8 mouse cellular contexts compared by ENCODE assay signal in the genomic region with DNA sequence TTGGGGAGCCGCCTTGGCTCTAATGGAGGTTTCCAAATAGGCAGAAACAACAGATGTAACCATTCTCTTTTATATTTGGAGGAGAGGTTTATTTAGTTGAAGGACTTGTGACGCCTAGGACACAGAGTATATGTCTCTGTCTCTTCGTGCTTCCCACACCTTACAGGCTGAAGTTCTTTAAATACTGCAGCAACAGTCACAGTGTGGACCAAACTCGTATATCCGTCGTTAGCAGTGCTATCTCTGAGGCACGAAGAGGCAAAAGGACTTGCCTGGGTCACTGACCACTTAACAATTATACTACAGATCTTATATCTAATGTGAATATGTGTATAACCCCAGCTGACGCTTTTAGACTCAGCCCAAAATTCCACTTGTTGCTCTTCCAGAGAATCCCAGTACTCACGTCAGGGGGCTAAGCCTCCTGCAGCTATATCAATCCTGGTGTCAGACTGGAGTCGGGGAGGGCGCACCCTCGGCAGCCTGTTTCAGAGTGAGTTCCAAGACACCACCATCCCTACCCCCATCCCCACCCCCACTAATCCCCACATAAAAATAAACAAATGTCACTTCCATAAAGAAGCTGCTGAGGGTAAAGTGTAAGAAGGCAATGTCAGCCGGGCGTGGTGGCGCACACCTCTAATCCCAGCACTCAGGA. TPM values are rescaled to one million over a fixed set of nuclear protein-coding genes. Genes with fewer than 3 reads are reported as not detected.
A peak's percentile ranks its signal among the peaks of the same experiment; 100 is the strongest.
DNase-seq lines count a peak whose midpoint lies in the region; ATAC-seq and TF ChIP-seq lines count a peak whose summit lies in the region.

No protein-coding gene starts in this region.

- H3K27me3 ChIP-seq in heart, postnatal 0 days (ENCODE audit: control insufficient read depth, insufficient read depth, low read length), result no peaks in the 10 kb centered on the region

- peak overlapping the region; percentile 71 for H3K27ac ChIP-seq in heart, postnatal 0 days (ENCODE audit: low read depth)
- H3K27ac ChIP-seq in macrophage, result no peak overlapping the region

- TF ChIP-seq CTCF in brain, embryonic 14.5 days (IDR thresholded peaks at IDR 0.05; ENCODE audit: borderline replicate concordance, extremely low read depth, insufficient read depth, insufficient read length), result no peak
- no peak for TF ChIP-seq CTCF in heart, postnatal 0 days (IDR thresholded peaks at IDR 0.05; ENCODE audit: low read depth)

- H3K36me3 ChIP-seq in heart, postnatal 0 days (replicated peaks; ENCODE audit: control insufficient read depth, insufficient read depth, low read length), result no peaks in the 10 kb centered on the region
- no peaks in the 10 kb centered on the region for H3K36me3 ChIP-seq in macrophage (ENCODE audit: inconsistent target)

- no peak for TF ChIP-seq EP300 in heart, postnatal 0 days (IDR thresholded peaks at IDR 0.05; ENCODE audit: low read depth)

- TF ChIP-seq POLR2A in brain, embryonic 14.5 days (IDR thresholded peaks at IDR 0.05; ENCODE audit: borderline replicate concordance, extremely low read depth, insufficient read depth, insufficient read length, poor library complexity, severe bottlenecking), result 0 out of 2 replicates have a peak, but pooled peaks have one; percentile 1

- H3K4me2 ChIP-seq in heart, postnatal 0 days (ENCODE audit: low read depth, low read length), result peak overlapping the region; percentile 69

- H3K9me3 ChIP-seq in heart, postnatal 0 days (replicated peaks; ENCODE audit: control insufficient read depth, low read length), result no peaks in the 10 kb centered on the region

- H3K4me3 ChIP-seq in heart, postnatal 0 days (ENCODE audit: low read depth, low read length), result peak overlapping the region; percentile 89
- peak overlapping the region; percentile 65 for H3K4me3 ChIP-seq in macrophage (ENCODE audit: inconsistent target)

- H3K79me2 ChIP-seq in macrophage (ENCODE audit: inconsistent target), result no peaks in the 10 kb centered on the region

- peak; percentile 62 for ATAC-seq in heart, postnatal 0 days (ENCODE audit: insufficient read depth, low read depth)

- H3K4me1 ChIP-seq in heart, postnatal 0 days (ENCODE audit: control insufficient read depth, insufficient read depth), result 0 out of 2 replicates have a peak, but pooled peaks cover 3% of the 10 kb centered on the region

- 17% methylated on average over 15 of the region's 15 CpGs for WGBS in heart, postnatal 0 days
- 45% methylated on average over 15 of the region's 15 CpGs for WGBS in macrophage (ENCODE audit: missing documents)

- intact Hi-C loops in left cerebral cortex, postnatal 4 days (cut with DNase I), result loop anchor here (5.0 kb wide), 1 partner anchor 234 kb away; no protein-coding TSS in a partner anchor
- intact Hi-C loops in left cerebral cortex, postnatal 25 days (cut with DNase I), result loop anchor here (5.0 kb wide), 1 partner anchor 234 kb away; no protein-coding TSS in a partner anchor
- intact Hi-C loops in gastrocnemius, postnatal 36 days (cut with DNase I), result no loop called here

- peak; percentile 6 for DNase-seq in left cerebral cortex, postnatal 4 days
- DNase-seq in left cerebral cortex, postnatal 25 days (ENCODE audit: low spot score in 2 of 2), result no peak
- no peak for DNase-seq in brain, embryonic 14.5 days (ENCODE audit: low read depth)
- no peak for DNase-seq in heart, postnatal 0 days (ENCODE audit: low spot score)
- no peak for DNase-seq in gastrocnemius, adult 18-20 months (ENCODE audit: low spot score)
- no peak for DNase-seq in gastrocnemius, postnatal 36 days
- no peak for DNase-seq in right cerebral cortex, postnatal 10 days (ENCODE audit: low spot score in 2 of 2)

- H3K9ac ChIP-seq in heart, postnatal 0 days (replicated peaks; ENCODE audit: low read depth, low read length), result peak overlapping the region; percentile 67

RNA-seq across cellular contexts. Expression of gene Ccdc66, which starts 0.5 kb away (rescaled TPM):
- 10 to 100 TPM; 14.4 to 16.0 TPM for total RNA-seq in left cerebral cortex, postnatal 4 days (2021)
- 10 to 100 TPM; 13.7 to 16.4 TPM for total RNA-seq in left cerebral cortex, postnatal 25 days (2021)
- polyA plus RNA-seq in brain, embryonic 14.5 days (2012; rRNA removed), result 11.5 and 13.4 TPM in 2 replicates
- total RNA-seq in heart, postnatal 0 days (2014; rRNA removed; ENCODE audit: low replicate concordance), result 2.2 and 7.1 TPM in 2 replicates
- polyA plus RNA-seq in heart, postnatal 0 days (2015; fragmentation: Nextera tagmentation; extraction: Ambion mirVana), result 4.8 and 5.6 TPM in 2 replicates
- total RNA-seq in macrophage (2018; cell fraction: chromatin; rRNA removed), result 10 to 100 TPM in 19 of 26 experiments, 1 to 10 TPM in 7; 3.0 to 31.0 (median 20.7) TPM
- total RNA-seq in macrophage (2018; cell fraction: cytosol; rRNA removed), result 1 to 10 TPM; 2.5 to 8.1 (median 5.8) TPM
- total RNA-seq in macrophage (2018; cell fraction: nucleus; rRNA removed), result 10 to 100 TPM in 16 of 26 experiments, 1 to 10 TPM in 10; 2.3 to 23.9 (median 11.4) TPM
- 4.7 to 13.2 TPM (median 5.3 TPM) in 3 replicates for polyA plus RNA-seq in macrophage (2018)
- total RNA-seq in gastrocnemius, adult 18-20 months (2021), result 10 to 100 TPM in 1 of 2 experiments, 1 to 10 TPM in 1; 8.8 to 10.9 TPM
- 1 to 10 TPM; 6.7 to 8.4 TPM for total RNA-seq in gastrocnemius, postnatal 36 days (2021)
